Mouse (Mus musculus) lung, adult 2 months (tissue): ENCODE results near the gene Myb.

ENCODE experiments used
- CTCF ChIP-seq: fragments of 200-500 bp; IDR thresholded peaks from 2 replicates; pipeline ENCODE4 v1.5.1; 2011; ENCODE audit warnings: mild to moderate bottlenecking, low read length, control low read depth; ENCODE audit not compliant: insufficient read depth
- POLR2A ChIP-seq: fragments of 200-500 bp; IDR thresholded peaks from 2 replicates; pipeline ENCODE4 v1.6.1; 2011; ENCODE audit warnings: low read depth, mild to moderate bottlenecking, control low read depth, low read length, borderline replicate concordance; ENCODE audit errors: extremely low read depth

DNA sequence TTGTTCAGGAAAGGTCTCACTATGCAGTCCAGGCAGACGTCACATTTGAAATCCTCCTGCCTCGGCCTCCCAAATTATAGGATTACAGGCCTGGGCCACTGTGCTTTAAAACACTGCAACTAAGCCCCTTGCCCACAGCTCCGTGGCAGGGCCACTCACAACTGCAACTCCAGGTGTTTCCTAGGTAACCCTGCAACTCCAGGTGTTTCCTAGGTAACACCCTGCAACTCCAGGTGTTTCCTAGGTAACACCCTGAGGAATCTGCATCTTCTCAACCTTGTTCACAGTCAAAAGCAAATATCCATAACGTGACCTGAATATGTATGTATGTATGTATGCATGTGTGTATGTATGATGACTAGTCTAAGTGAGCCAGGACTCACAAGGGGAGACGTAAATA lies 75.7 kb downstream of the Myb start:
- TF ChIP-seq CTCF, result no peak
- TF ChIP-seq POLR2A, result no peak
